Comparison of ENCODE assay signal across 8 mouse cellular contexts in the genomic region with DNA sequence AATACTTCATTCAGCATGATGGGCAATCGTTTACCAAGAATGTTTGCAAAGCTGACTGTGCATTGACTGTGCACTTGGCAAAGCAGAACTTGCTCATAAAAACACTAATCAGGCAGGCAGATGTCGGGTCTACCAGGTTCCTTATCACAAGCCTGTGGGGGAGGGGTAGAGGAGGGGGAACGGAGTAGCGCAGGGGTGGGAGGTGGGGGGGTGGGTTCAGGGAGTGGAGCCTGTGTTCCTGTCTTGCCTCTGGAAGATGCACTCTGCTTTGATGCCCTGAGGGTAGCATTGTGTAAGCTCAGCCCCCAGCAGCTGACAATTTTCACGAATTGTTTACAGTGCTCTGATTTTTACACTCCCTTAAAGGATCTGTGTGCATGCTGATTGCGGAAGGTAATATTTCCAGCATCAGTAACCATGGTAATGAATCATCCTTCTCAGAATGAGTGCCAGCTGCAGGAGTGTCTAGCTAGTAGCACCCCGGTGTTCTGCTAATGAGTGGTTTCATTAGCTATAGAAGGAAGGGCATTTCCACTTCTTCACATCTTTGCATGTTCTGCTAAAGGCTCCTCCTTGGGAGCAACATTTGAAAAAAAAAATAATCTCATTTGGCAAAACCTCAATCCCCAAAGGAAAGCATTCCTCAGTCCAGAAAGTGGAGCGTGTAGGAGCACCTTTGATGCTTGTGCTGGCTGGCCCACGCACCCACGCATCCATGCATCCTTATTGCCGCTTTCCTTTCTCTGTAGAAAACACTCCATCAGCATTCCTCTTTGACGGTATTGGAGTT. TPM values are rescaled to one million over a fixed set of nuclear protein-coding genes. Genes with fewer than 3 reads are reported as not detected.
DNase-seq lines count a peak whose midpoint lies in the region; ATAC-seq lines count a peak whose summit lies in the region.

No protein-coding gene starts in this region.

- H3K4me1 ChIP-seq in intestine, embryonic 14.5 days (replicated peaks; ENCODE audit: control insufficient read depth, insufficient read depth, low read length), result peaks cover 20% of the 10 kb centered on the region
- H3K4me1 ChIP-seq in neural tube, embryonic 14.5 days (ENCODE audit: control insufficient read depth, insufficient read depth, low read length), result peaks cover 18% of the 10 kb centered on the region

- H3K9me3 ChIP-seq in intestine, embryonic 14.5 days (ENCODE audit: control insufficient read depth, low read length), result no peaks in the 10 kb centered on the region
- no peaks in the 10 kb centered on the region for H3K9me3 ChIP-seq in neural tube, embryonic 14.5 days (ENCODE audit: control insufficient read depth, low read length)

- WGBS in intestine, embryonic 14.5 days, result 20% methylated on average over 12 of the region's 12 CpGs
- 14% methylated on average over 12 of the region's 12 CpGs for WGBS in neural tube, embryonic 14.5 days

- H3K4me3 ChIP-seq in intestine, embryonic 14.5 days (ENCODE audit: low read depth, low read length), result no peak overlapping the region
- H3K4me3 ChIP-seq in neural tube, embryonic 14.5 days (ENCODE audit: low read depth, low read length), result no peak overlapping the region

- DNase-seq in layer of hippocampus, adult 9-11 months, result peak; percentile 52
- DNase-seq in layer of hippocampus, adult 9-10 months (ENCODE audit: low spot score), result no peak
- peak; percentile 57 for DNase-seq in embryo, embryonic 10.5 days (ENCODE audit: low spot score)
- no peak for DNase-seq in intestine, embryonic 14.5 days (ENCODE audit: low spot score)
- no peak for DNase-seq in layer of hippocampus, postnatal 10 days (ENCODE audit: low spot score in 2 of 2)
- DNase-seq in heart, adult 18-20 months, result no peak
- no peak for DNase-seq in urinary bladder, postnatal 4 days (ENCODE audit: low spot score in 2 of 2)

- H3K27me3 ChIP-seq in intestine, embryonic 14.5 days (replicated peaks; ENCODE audit: control insufficient read depth, insufficient read depth, low read length), result no peaks in the 10 kb centered on the region
- no peaks in the 10 kb centered on the region for H3K27me3 ChIP-seq in neural tube, embryonic 14.5 days (ENCODE audit: control insufficient read depth, insufficient read depth, low read length)

- peak overlapping the region; percentile 29 for H3K4me2 ChIP-seq in intestine, embryonic 14.5 days (ENCODE audit: low read length)
- H3K4me2 ChIP-seq in neural tube, embryonic 14.5 days (ENCODE audit: low read depth, low read length), result peak overlapping the region; percentile 4; the same call in 1 of the 2 replicates

- H3K9ac ChIP-seq in intestine, embryonic 14.5 days (ENCODE audit: low read length), result no peak overlapping the region
- no peak overlapping the region for H3K9ac ChIP-seq in neural tube, embryonic 14.5 days (replicated peaks; ENCODE audit: low read depth, low read length)

- H3K36me3 ChIP-seq in intestine, embryonic 14.5 days (ENCODE audit: control insufficient read depth, insufficient read depth, low read length), result no peaks in the 10 kb centered on the region
- no peaks in the 10 kb centered on the region for H3K36me3 ChIP-seq in neural tube, embryonic 14.5 days (ENCODE audit: control insufficient read depth, insufficient read depth, low read length)

- no peak overlapping the region for H3K27ac ChIP-seq in intestine, embryonic 14.5 days (ENCODE audit: low read depth)
- peak overlapping the region; percentile 67 for H3K27ac ChIP-seq in neural tube, embryonic 14.5 days (ENCODE audit: low read depth, low read length)

- peak; percentile 77 for ATAC-seq in intestine, embryonic 14.5 days (replicated peaks; ENCODE audit: low FRiP score, low TSS enrichment, low read depth)
- peak; percentile 88 for ATAC-seq in neural tube, embryonic 14.5 days (ENCODE audit: low read depth)

RNA-seq across cellular contexts. Expression of gene Amer2, which starts 36.8 kb away (rescaled TPM):
- 1.4 and 1.5 TPM in 2 replicates for polyA plus RNA-seq in intestine, embryonic 14.5 days (2014; fragmentation: Nextera tagmentation; extraction: Ambion mirVana)
- 21.3 and 21.9 TPM in 2 replicates for polyA plus RNA-seq in neural tube, embryonic 14.5 days (2014; fragmentation: Nextera tagmentation; extraction: Ambion mirVana)
- total RNA-seq in layer of hippocampus, postnatal 10 days (2021), result 10 to 100 TPM; 46.1 to 49.9 TPM
- not detected for total RNA-seq in heart, adult 18-20 months (2021)

Comparison
In these comparisons a context has a peak if more than half of its experiments do, and no peak if none do; other contexts are left out.
1. DNase-seq: peak in layer of hippocampus, adult 9-11 months (single experiment) and embryo, embryonic 10.5 days (single experiment); none in layer of hippocampus, adult 9-10 months (single experiment), intestine, embryonic 14.5 days (single experiment), layer of hippocampus, postnatal 10 days (0 of 2), heart, adult 18-20 months (0 of 2) and urinary bladder, postnatal 4 days (0 of 2).
2. RNA of gene Amer2, which starts 36.8 kb away (total RNA-seq): 46.1 to 49.9 TPM in layer of hippocampus, postnatal 10 days; not detected in heart, adult 18-20 months; every median in the first group is over 10 times any median in the second.